ENCODE assay signal across 14 mouse cellular contexts in the genomic region with DNA sequence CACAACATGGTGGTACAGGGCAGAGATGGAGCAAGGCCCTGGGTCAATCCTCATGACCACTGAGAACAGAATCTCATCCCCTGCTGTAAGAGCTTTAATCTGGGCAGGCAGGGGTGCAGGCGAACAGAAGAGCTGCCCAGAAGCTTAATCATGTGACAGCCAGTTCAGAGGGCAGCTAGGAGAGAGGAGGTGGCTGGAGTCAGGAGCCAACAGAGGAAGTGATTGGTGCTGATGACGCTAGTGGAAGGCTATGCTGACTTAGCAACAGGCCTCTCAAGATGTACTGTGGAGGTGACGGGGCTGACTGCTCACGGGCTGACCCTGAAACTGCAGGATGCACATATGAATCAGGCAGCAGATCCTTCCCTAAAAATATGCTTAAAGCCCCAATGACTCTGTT. TPM values are rescaled to one million over a fixed set of nuclear protein-coding genes. Genes with fewer than 3 reads are reported as not detected.
DNase-seq lines count a peak whose midpoint lies in the region; ATAC-seq and TF ChIP-seq lines count a peak whose summit lies in the region.
"Had no signal": no experiment of that assay in that cellular context is flagged by ENCODE, and none has a peak within 500 bp of the region (broad histone marks: within the 10 kb centered on the region; RNA-seq: fewer than 3 reads in every experiment).

No protein-coding gene starts in this region.

- H3K4me3 ChIP-seq in kidney, embryonic 15.5 days (replicated peaks) = no peak overlapping the region
- H3K4me3 ChIP-seq in embryonic fibroblast, embryonic 13.5 days (ENCODE audit: insufficient read depth, low read length) = no peak overlapping the region
- no peak overlapping the region for H3K4me3 ChIP-seq in macrophage (ENCODE audit: inconsistent target)
- H3K4me3 ChIP-seq: embryonic facial prominence, embryonic 10.5 days; hindbrain, embryonic 10.5 days; intestine, embryonic 15.5 days; limb, embryonic 15.5 days had no signal

- 29% methylated on average over 4 of the region's 4 CpGs for WGBS in kidney, embryonic 15.5 days
- WGBS in macrophage (ENCODE audit: missing documents) = 24% methylated on average over 4 of the region's 4 CpGs

- peaks cover 3% of the 10 kb centered on the region; the same call in 1 of the 2 replicates for H3K4me1 ChIP-seq in kidney, embryonic 15.5 days
- H3K4me1 ChIP-seq in embryonic fibroblast, embryonic 13.5 days (ENCODE audit: control insufficient read depth, insufficient read depth, low read length) = no peaks in the 10 kb centered on the region
- H3K4me1 ChIP-seq: intestine, embryonic 15.5 days; limb, embryonic 15.5 days had no signal

- no peaks in the 10 kb centered on the region for H3K36me3 ChIP-seq in kidney, embryonic 15.5 days
- H3K36me3 ChIP-seq in macrophage (ENCODE audit: inconsistent target) = no peaks in the 10 kb centered on the region
- H3K36me3 ChIP-seq: embryonic facial prominence, embryonic 10.5 days; hindbrain, embryonic 10.5 days; intestine, embryonic 15.5 days; limb, embryonic 15.5 days had no signal

- no peak overlapping the region for H3K9ac ChIP-seq in kidney, embryonic 15.5 days
- H3K9ac ChIP-seq: intestine, embryonic 15.5 days; limb, embryonic 15.5 days had no signal

- H3K4me2 ChIP-seq in kidney, embryonic 15.5 days = no peak overlapping the region
- H3K4me2 ChIP-seq: intestine, embryonic 15.5 days; limb, embryonic 15.5 days had no signal

- H3K79me2 ChIP-seq in macrophage (ENCODE audit: inconsistent target) = no peaks in the 10 kb centered on the region

- DNase-seq in kidney, adult 11 months = peak; percentile 76
- peak; percentile 58 for DNase-seq in NIH3T3 (ENCODE audit: low read depth)
- no peak for DNase-seq in embryo, embryonic 11 days
- DNase-seq in left cerebral cortex, adult 8-10 months (ENCODE audit: low spot score in 2 of 2) = no peak
- DNase-seq: cerebellum, adult 8-10 months; right cerebral cortex, postnatal 14 days; thymus, postnatal 14 days had no signal

- H3K27ac ChIP-seq in kidney, embryonic 15.5 days = no peak overlapping the region
- H3K27ac ChIP-seq in embryonic fibroblast, embryonic 13.5 days (ENCODE audit: insufficient read depth, low read length) = peak overlapping the region; percentile 23; the same call in 1 of the 2 replicates
- peak overlapping the region; percentile 60 for H3K27ac ChIP-seq in macrophage
- H3K27ac ChIP-seq: embryonic facial prominence, embryonic 10.5 days; hindbrain, embryonic 10.5 days; intestine, embryonic 15.5 days; limb, embryonic 15.5 days had no signal

- TF ChIP-seq POLR2A in embryonic fibroblast, embryonic 13.5 days (IDR thresholded peaks at IDR 0.05; ENCODE audit: low read depth, low read length) = no peak

- no peaks in the 10 kb centered on the region for H3K9me3 ChIP-seq in kidney, embryonic 15.5 days (replicated peaks)
- H3K9me3 ChIP-seq: embryonic facial prominence, embryonic 10.5 days; hindbrain, embryonic 10.5 days; intestine, embryonic 15.5 days; limb, embryonic 15.5 days had no signal

- no peak for TF ChIP-seq CTCF in embryonic fibroblast, embryonic 13.5 days (IDR thresholded peaks at IDR 0.05; ENCODE audit: borderline replicate concordance, insufficient read depth, low read length)

- no peaks in the 10 kb centered on the region for H3K27me3 ChIP-seq in kidney, embryonic 15.5 days
- H3K27me3 ChIP-seq: intestine, embryonic 15.5 days; limb, embryonic 15.5 days had no signal

- no peak for ATAC-seq in kidney, embryonic 15.5 days (replicated peaks; ENCODE audit: low FRiP score)
- ATAC-seq: intestine, embryonic 15.5 days had no signal

RNA-seq across cellular contexts. Expression of a gene that starts 24.7 kb away (rescaled TPM):
- polyA plus RNA-seq in kidney, embryonic 15.5 days (2015; fragmentation: Nextera tagmentation; extraction: Ambion mirVana) = 381 and 430 TPM in 2 replicates
- 153 and 193 TPM in 2 replicates for polyA plus RNA-seq in embryonic fibroblast, embryonic 13.5 days (2011; ENCODE audit: insufficient read length, low read depth, missing spikeins)
- total RNA-seq in macrophage (2018; cell fraction: chromatin; rRNA removed) = 1 to 10 TPM in 18 of 26 experiments, not detected in 8; 1.1 to 9.1 (median 2.9) TPM
- total RNA-seq in macrophage (2018; cell fraction: cytosol; rRNA removed) = 10 to 100 TPM in 25 of 26 experiments, 1 to 10 TPM in 1; 9.7 to 40.0 (median 26.5) TPM
- total RNA-seq in macrophage (2018; cell fraction: nucleus; rRNA removed) = 10 to 100 TPM in 8 of 26 experiments, 1 to 10 TPM in 12, under 1 TPM in 1, not detected in 5; 0.71 to 27.2 (median 7.1) TPM
- polyA plus RNA-seq in macrophage (2018) = 8.7 to 51.1 TPM (median 18.5 TPM) in 3 replicates
- total RNA-seq in left cerebral cortex, adult 8-10 months (2022) = 10 to 100 TPM; 41.8 to 54.3 (median 47.0) TPM

RNA-seq across cellular contexts. Expression of a gene that starts 35.3 kb away (rescaled TPM):
- 11.0 and 11.1 TPM in 2 replicates for polyA plus RNA-seq in kidney, embryonic 15.5 days (2015; fragmentation: Nextera tagmentation; extraction: Ambion mirVana)
- 19.5 and 40.5 TPM in 2 replicates for polyA plus RNA-seq in embryonic fibroblast, embryonic 13.5 days (2011; ENCODE audit: insufficient read length, low read depth, missing spikeins)
- 100 to 1,000 TPM in 3 of 26 experiments, 10 to 100 TPM in 12, 1 to 10 TPM in 7, under 1 TPM in 4; 0.53 to 183 (median 11.7) TPM for total RNA-seq in macrophage (2018; cell fraction: chromatin; rRNA removed)
- 100 to 1,000 TPM in 5 of 26 experiments, 10 to 100 TPM in 8, 1 to 10 TPM in 13; 1.2 to 189 (median 11.1) TPM for total RNA-seq in macrophage (2018; cell fraction: cytosol; rRNA removed)
- total RNA-seq in macrophage (2018; cell fraction: nucleus; rRNA removed) = 100 to 1,000 TPM in 4 of 26 experiments, 10 to 100 TPM in 11, 1 to 10 TPM in 11; 1.2 to 178 (median 12.7) TPM
- polyA plus RNA-seq in macrophage (2018) = 3.6 to 17.4 TPM (median 5.0 TPM) in 3 replicates
- total RNA-seq in left cerebral cortex, adult 8-10 months (2022) = 10 to 100 TPM in 2 of 4 experiments, 1 to 10 TPM in 2; 7.8 to 12.1 (median 10.0) TPM

RNA-seq across cellular contexts. Expression of a gene that starts 36.0 kb away (rescaled TPM):
- 74.7 and 75.6 TPM in 2 replicates for polyA plus RNA-seq in kidney, embryonic 15.5 days (2015; fragmentation: Nextera tagmentation; extraction: Ambion mirVana)
- polyA plus RNA-seq in embryonic fibroblast, embryonic 13.5 days (2011; ENCODE audit: insufficient read length, low read depth, missing spikeins) = 54.2 and 67.8 TPM in 2 replicates
- total RNA-seq in macrophage (2018; cell fraction: chromatin; rRNA removed) = 10 to 100 TPM; 10.9 to 74.7 (median 30.3) TPM
- total RNA-seq in macrophage (2018; cell fraction: cytosol; rRNA removed) = 10 to 100 TPM in 24 of 26 experiments, 1 to 10 TPM in 2; 8.4 to 22.2 (median 15.4) TPM
- 10 to 100 TPM; 10.5 to 48.2 (median 18.1) TPM for total RNA-seq in macrophage (2018; cell fraction: nucleus; rRNA removed)
- 16.4 to 35.2 TPM (median 24.2 TPM) in 3 replicates for polyA plus RNA-seq in macrophage (2018)
- 10 to 100 TPM; 37.0 to 42.3 (median 40.1) TPM for total RNA-seq in left cerebral cortex, adult 8-10 months (2022)

Comparison
In these comparisons a context has a peak if more than half of its experiments do, and no peak if none do; other contexts are left out.
1. DNase-seq: peak in kidney, adult 11 months (single experiment) and NIH3T3 (single experiment); none in embryo, embryonic 11 days (single experiment) and left cerebral cortex, adult 8-10 months (0 of 2).